Mouse (Mus musculus): Measurements from ENCODE around the gene Tenm2. TPM values are rescaled to one million over a fixed set of nuclear protein-coding genes. Genes with fewer than 3 reads are reported as not detected.

Gene Tenm2
- not detected for polyA plus RNA-seq (2017; shearing (Covaris generic))

DNA sequence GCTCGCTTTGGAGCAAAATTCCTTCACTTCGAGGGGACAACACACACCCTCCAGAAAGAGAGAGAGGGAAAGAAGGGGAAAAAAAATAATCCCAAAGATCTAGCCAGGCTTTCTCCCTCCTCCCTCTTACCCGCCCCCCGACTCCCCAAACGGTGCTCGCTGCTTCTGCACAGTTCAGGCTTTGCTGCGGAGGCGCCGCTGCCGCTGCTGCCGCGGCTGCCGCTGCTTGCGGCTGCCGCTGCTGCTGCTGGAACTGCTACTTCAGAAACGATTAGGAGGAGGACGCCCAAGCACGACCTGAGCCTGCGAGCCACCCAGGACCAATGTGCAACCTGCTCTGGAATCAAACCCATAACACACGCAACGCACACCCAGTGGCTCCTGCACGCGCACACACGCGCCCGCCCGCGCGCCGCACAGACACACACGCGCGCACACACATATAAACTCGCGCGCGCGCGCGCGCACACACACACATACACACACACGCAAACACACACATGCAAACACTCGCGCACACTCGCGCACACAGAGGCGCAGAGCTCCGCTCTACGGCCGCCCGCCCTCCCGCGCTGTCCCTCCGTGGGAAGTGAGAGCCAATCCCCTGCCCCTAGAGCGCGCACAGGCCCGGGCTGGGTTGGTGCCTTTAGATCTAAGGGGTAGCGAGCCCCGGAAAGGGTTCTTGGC, at the start of gene Tenm2:
Gene Tenm2 (minus strand): TSS at position 51 of the 687 bp plus-strand sequence.

DNA sequence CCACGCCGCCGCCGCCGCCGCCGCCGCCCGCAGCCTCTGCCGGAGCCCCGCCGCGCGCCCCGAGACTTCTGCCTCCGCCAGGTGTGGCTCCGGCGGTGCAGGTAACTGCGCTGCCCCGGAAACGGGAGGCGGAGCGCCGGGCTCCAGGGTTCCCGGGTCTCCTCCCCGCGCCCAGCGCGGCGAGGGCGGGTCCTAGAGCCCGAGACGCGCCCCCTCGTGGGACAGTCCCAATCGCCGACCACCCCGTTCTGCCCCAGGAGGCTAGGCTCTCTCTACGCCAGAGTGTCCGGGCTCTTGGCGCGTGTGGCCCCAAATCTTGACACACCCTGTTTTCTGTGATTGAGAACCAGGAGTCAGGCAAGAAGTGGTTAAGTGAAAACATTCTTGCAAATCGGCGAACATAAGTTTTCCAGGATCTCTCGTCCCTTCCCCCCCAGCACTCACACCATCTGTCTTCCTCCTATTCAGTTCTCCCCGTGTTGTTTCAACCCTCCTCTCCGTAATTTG, 1255.3 kb downstream of the Tenm2 start, which contains the start of gene Wwc1:
Gene Wwc1 (minus strand): TSS at position 117 of the 507 bp plus-strand sequence.

